Mouse (Mus musculus) hindbrain, embryonic 11.5 days (tissue): ENCODE measurements at regions not wholly inside any gene's neighbourhood (a gene's known extent, or its start where the extent isn't known, plus 50 kb on each side); places are given as distances from the start of the nearest gene placed in this dataset.

ENCODE experiments used
- ATAC-seq: fragments of 200-750 bp; cut with Nextera tagmentation; 2 replicates; pipeline ENCODE4 v1.8.0; 2017; ENCODE audit warnings: mild to moderate bottlenecking, moderate TSS enrichment, moderate library complexity; ENCODE audit not compliant: low FRiP score
- DNase-seq: peaks from one replicate; pipeline ENCODE4 v3.0.0-alpha.2; 2015; ENCODE audit warnings: low spot score
- H3K27ac ChIP-seq: fragments of 300-500 bp; sonication (generic); 2 replicates; pipeline ENCODE4 v1.5.1; 2014; ENCODE audit warnings: mild to moderate bottlenecking, low read depth, low read length
- H3K27me3 ChIP-seq: fragments of 300-500 bp; sonication (generic); 2 replicates; pipeline ENCODE4 v1.6.1; 2014; ENCODE audit warnings: mild to moderate bottlenecking, low read length, moderate library complexity, mixed read lengths; ENCODE audit not compliant: control insufficient read depth, insufficient read depth
- H3K36me3 ChIP-seq: fragments of 300-500 bp; sonication (generic); 2 replicates; pipeline ENCODE4 v1.6.1; 2014; ENCODE audit warnings: mild to moderate bottlenecking, low read length, moderate library complexity, mixed read lengths; ENCODE audit not compliant: control insufficient read depth, insufficient read depth
- H3K4me1 ChIP-seq: fragments of 300-500 bp; sonication (generic); replicated peaks from 2 replicates; pipeline ENCODE4 v1.6.1; 2014; ENCODE audit warnings: low read length, mixed read lengths; ENCODE audit not compliant: control insufficient read depth, insufficient read depth
- H3K4me2 ChIP-seq: fragments of 300-500 bp; sonication (generic); replicated peaks from 2 replicates; pipeline ENCODE4 v1.6.1; 2014; ENCODE audit warnings: mild to moderate bottlenecking, low read depth, low read length
- H3K4me3 ChIP-seq: fragments of 300-500 bp; sonication (generic); 2 replicates; pipeline ENCODE4 v1.5.1; 2014; ENCODE audit warnings: low read depth, low read length
- H3K9ac ChIP-seq: fragments of 300-500 bp; sonication (generic); 2 replicates; pipeline ENCODE4 v1.6.1; 2014; ENCODE audit warnings: low read depth, low read length
- H3K9me3 ChIP-seq: fragments of 300-500 bp; sonication (generic); 2 replicates; pipeline ENCODE4 v1.6.1; 2016; ENCODE audit warnings: low read length; ENCODE audit not compliant: control insufficient read depth
- WGBS: fragments of 180-500 bp; shearing (Covaris S2); extraction: QIAGEN DNeasy Blood & Tissue Kit; methylation state at CpG from one replicate; pipeline ENCODE4 v1.1.7; 2014; 5-methylcytosine and 5-hydroxymethylcytosine counted together

DNA sequence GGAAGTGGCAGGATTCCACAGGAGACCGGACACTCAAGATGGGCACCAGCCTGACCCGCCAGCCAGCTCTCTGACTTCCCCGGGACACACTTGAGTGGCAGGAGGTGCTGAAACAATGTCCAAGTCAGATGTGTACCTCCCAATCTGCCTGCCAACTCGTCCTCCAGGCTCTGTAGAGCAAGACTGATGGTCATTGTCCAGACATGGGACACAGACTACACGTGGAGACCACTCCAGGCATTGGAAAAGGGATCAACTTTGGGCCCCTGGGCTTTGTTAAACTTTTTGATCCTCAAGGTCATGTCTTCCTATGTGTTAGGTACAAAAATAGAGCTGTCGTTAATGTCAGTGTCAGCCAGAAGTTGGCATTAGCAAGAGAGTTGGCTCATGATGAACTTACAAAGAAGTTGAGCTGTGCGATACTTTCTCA, 214.6 kb downstream of the 3100002H09Rik start:
- ATAC-seq: no peak
- Histone ChIP-seq H3K9ac (no peak overlapping the region), H3K4me2 (no peak overlapping the region), H3K36me3 (no peaks in the 10 kb centered on the region), H3K27ac (no peak overlapping the region), H3K4me1 (0 out of 2 replicates have a peak, but pooled peaks cover 2% of the 10 kb centered on the region), H3K9me3 (no peaks in the 10 kb centered on the region), H3K27me3 (no peaks in the 10 kb centered on the region; the same call in 1 of the 2 replicates), H3K4me3 (no peak overlapping the region)
- WGBS: 86% methylated on average over 7 of the region's 7 CpGs
- no peak for DNase-seq

DNA sequence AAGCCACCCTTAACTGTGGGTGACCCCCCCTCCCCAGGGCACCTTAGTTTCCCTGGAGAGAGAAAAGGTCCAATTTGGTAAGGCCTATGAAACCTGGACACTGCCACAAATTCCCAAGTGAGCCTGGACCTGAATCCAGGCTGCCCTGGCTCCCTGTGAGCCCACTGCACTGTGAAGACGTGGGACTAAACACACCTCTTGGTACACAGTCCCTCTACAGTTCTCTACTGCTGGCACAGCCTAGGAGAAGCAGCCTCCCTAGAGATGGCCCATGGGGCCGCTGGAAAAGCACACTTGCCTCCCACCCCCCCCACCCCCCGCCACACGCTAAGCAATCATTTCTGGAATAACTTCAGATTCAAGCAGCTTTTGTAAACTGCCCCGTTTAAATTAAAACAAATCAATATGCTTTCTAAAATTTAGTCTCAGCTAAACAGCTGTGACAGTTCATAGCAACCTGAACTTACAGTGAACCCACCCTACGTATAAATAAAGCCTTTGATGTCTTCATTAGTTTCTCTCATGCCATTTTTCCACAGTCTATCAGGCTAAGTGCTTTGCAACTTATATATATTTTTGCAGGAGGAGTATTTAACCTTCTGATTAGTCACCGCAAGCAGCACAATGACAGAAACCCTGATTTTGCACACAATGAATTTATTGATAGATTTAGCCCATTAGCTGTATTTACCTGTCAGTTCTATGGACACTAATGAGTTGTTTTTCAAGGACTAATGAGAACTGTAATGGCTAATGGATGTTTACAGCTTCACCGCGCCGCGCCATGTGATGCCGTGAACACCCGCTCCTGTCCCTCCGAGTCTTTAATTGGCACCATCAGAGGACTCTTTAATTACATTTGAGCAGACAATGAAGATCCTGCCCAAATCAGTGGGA, 215.3 kb downstream of the 3100002H09Rik start:
- ATAC-seq: no peak

DNA sequence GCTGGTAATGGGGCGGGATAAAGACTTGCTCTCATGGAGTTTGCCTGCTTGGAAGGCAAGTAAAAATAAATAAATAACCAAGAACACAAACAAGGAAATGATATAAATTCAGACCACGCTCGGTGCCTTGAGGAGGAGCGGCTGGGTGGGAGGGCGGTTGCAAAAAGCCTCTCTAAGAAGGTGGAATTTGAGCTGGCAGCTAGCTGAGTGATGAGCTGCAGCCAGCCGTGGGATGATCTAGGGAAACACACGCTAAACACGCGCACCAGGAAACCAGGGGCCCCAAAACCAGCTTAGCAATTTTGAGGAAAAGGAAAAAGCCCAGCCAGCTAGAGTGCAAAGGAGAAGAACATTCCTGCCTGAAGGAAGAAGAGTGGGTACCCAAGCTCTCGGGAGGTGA, 217.0 kb downstream of the 3100002H09Rik start:
- Histone ChIP-seq H3K27me3 (no peaks in the 10 kb centered on the region), H3K9ac (no peak overlapping the region)

More for the DNA sequence above, 215.3 kb downstream of the 3100002H09Rik start:
- H3K36me3 ChIP-seq: no peaks in the 10 kb centered on the region
- no peaks in the 10 kb centered on the region for H3K9me3 ChIP-seq
- no peak overlapping the region for H3K4me3 ChIP-seq
- no peaks in the 10 kb centered on the region for H3K4me1 ChIP-seq
- no peak overlapping the region for H3K9ac ChIP-seq
- no peak overlapping the region for H3K4me2 ChIP-seq
- no peaks in the 10 kb centered on the region; the same call in 1 of the 2 replicates for H3K27me3 ChIP-seq
- WGBS: 72% methylated on average over 14 of the region's 14 CpGs
- no peak for DNase-seq
- no peak overlapping the region for H3K27ac ChIP-seq

GRCm38 (mm10) chr4:124389067-124389466, 221.5 kb downstream of the 3100002H09Rik start:
- Histone ChIP-seq H3K27ac (no peak overlapping the region), H3K4me3 (no peak overlapping the region), H3K27me3 (no peaks in the 10 kb centered on the region), H3K4me1 (no peaks in the 10 kb centered on the region), H3K4me2 (no peak overlapping the region), H3K36me3 (no peaks in the 10 kb centered on the region), H3K9ac (no peak overlapping the region), H3K9me3 (no peaks in the 10 kb centered on the region)
- WGBS: 83% methylated on average over 10 of the region's 10 CpGs
- DNase-seq (no peak), ATAC-seq (no peak)

More for the DNA sequence above, 217.0 kb downstream of the 3100002H09Rik start:
- Histone ChIP-seq H3K27ac (no peak overlapping the region), H3K4me2 (no peak overlapping the region), H3K4me3 (no peak overlapping the region), H3K36me3 (no peaks in the 10 kb centered on the region), H3K9me3 (no peaks in the 10 kb centered on the region), H3K4me1 (no peaks in the 10 kb centered on the region)
- no peak for DNase-seq
- no peak for ATAC-seq
- 56% methylated on average over 10 of the region's 10 CpGs for WGBS

- Histone ChIP-seq H3K4me3 (no peak overlapping the region), H3K4me1 (no peaks in the 10 kb centered on the region), H3K27me3 (no peaks in the 10 kb centered on the region), H3K36me3 (no peaks in the 10 kb centered on the region), H3K4me2 (no peak overlapping the region), H3K9me3 (no peaks in the 10 kb centered on the region), H3K27ac (no peak overlapping the region), H3K9ac (no peak overlapping the region)
- 31% methylated on average over 11 of the region's 11 CpGs for WGBS
- ATAC-seq: no peak
- no peak for DNase-seq
These were observed 225.2 kb downstream of the 3100002H09Rik start for GRCm38 (mm10) chr4:124385106-124386055.

DNA sequence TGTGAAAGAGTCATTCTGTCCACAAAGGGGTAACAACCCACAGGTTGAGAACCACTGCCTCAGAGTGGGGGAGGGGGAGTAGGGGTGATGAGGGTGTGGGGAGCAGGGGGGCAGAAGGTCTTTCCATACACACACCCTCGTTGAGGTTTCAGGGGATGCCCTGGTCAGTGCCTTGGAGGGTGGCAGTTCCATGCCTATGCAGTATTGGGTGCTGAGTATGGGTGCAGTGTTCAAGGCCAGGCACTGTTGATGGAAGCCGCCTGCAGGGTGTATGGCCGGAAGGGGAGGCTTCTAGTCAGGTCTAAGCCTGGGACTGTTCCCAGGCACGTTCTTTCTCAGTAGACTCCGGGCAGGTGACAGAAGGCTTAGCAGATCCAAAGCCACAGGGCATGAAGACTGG, 234.1 kb downstream of the 3100002H09Rik start:
- H3K4me3 ChIP-seq: no peak overlapping the region
- no peaks in the 10 kb centered on the region for H3K9me3 ChIP-seq
- no peaks in the 10 kb centered on the region for H3K4me1 ChIP-seq
- no peak for DNase-seq
- no peaks in the 10 kb centered on the region for H3K36me3 ChIP-seq
- H3K4me2 ChIP-seq: no peak overlapping the region
- no peaks in the 10 kb centered on the region; the same call in 1 of the 2 replicates for H3K27me3 ChIP-seq
- H3K27ac ChIP-seq: no peak overlapping the region
- no peak overlapping the region for H3K9ac ChIP-seq
- WGBS: 70% methylated on average over 5 of the region's 5 CpGs
- no peak for ATAC-seq

DNA sequence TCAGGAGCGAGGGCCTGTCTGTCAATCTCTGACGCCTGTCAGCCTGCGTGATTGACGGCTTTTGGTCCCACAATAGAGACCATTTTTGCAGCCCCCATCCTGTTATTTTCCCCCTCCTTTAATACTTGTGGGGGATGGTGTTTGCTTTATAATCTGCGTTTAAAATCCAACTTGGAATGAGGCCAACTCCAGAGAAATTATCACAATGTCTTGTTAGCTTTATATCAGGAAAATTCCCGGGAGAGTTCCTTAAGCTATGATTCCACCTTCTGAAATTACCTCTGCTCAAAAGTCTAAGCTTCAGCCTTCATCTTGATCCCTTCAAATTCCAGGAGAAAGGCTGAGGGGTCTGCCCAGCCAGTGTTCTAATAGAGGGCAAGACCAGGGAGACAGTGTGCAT, 235.0 kb downstream of the 3100002H09Rik start:
- Histone ChIP-seq H3K4me3 (no peak overlapping the region), H3K9ac (no peak overlapping the region), H3K4me2 (no peak overlapping the region), H3K27ac (no peak overlapping the region), H3K9me3 (no peaks in the 10 kb centered on the region), H3K4me1 (no peaks in the 10 kb centered on the region), H3K27me3 (no peaks in the 10 kb centered on the region; the same call in 1 of the 2 replicates), H3K36me3 (no peaks in the 10 kb centered on the region)
- no peak for DNase-seq
- WGBS: 66% methylated on average over 6 of the region's 6 CpGs
- no peak for ATAC-seq

GRCm38 (mm10) chr4:124368831-124369230, 241.8 kb downstream of the 3100002H09Rik start:
- no peaks in the 10 kb centered on the region; the same call in 1 of the 2 replicates for H3K27me3 ChIP-seq
- H3K9me3 ChIP-seq: no peaks in the 10 kb centered on the region
- H3K4me3 ChIP-seq: no peak overlapping the region
- H3K36me3 ChIP-seq: no peaks in the 10 kb centered on the region
- no peak overlapping the region for H3K9ac ChIP-seq
- ATAC-seq (no peak), DNase-seq (no peak)
- no peak overlapping the region for H3K4me2 ChIP-seq
- H3K27ac ChIP-seq: no peak overlapping the region
- WGBS: 89% methylated on average over 3 of the region's 3 CpGs
- H3K4me1 ChIP-seq: no peaks in the 10 kb centered on the region
